Mouse (Mus musculus) left cerebral cortex, postnatal 4 days (tissue): Measurements from ENCODE around the gene Ogg1. TPM values are rescaled to one million over a fixed set of nuclear protein-coding genes. Genes with fewer than 3 reads are reported as not detected.
"Not testable (repeated sequence)": the region's sequence is repeated elsewhere in the genome, so short reads cannot be mapped to it uniquely, and the experiment has no call there.

Source experiments
- DNase-seq: peaks from one replicate; pipeline ENCODE4 v3.0.0-alpha.2; 2022
- intact Hi-C: fragments of 180-260 bp; cut with DNase I; formaldehyde crosslinking; loops from one replicate; pipeline ENCODE4 v1.15.1; 2025
- total RNA-seq, 2 experiments: library from RNA; stranded (reverse); gene quantifications; 2 replicates each; pipeline ENCODE4 v1.2.3; 2021

Gene Ogg1
- total RNA-seq, 2 experiments from 2014 or later = 8.8 to 9.4 TPM

DNA sequence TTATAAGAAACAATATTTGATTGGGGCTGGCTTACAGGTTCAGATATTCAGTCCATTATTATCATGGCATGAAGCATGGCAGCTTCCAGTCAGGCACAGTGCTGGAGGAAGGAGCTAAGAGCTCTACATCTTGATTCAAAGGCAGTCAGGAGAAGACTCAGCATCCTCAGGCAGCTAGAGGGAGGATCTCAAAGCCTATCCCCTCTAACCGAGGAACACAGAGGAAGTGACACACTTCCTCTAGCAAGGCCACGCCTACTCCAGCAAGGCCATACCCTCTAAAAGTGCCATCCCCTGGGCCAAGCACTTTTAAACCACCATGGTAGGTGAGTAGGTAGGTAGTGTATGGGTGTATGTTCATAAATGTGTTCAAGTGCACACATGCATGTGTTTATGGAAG lies 3.8 kb downstream of the Ogg1 start:
- intact Hi-C loops = no loop called here
- no peak for DNase-seq

DNA sequence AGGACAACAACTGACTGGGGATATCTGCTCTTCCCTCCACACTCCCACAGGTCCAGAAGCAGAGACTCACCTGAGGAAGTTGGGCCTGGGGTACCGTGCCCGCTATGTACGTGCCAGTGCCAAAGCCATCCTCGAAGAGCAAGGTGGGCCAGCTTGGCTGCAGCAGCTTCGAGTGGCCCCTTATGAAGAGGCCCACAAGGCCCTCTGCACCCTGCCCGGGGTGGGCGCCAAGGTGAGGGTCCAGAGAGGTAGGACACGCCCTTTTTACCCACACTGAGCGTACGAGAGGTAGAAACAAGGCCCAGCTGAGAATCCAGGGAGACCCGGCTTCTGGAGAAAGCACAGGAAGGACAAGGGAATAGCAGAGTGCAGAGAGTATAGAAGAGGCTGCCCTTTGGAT lies 4.9 kb downstream of the Ogg1 start:
- no peak for DNase-seq
- intact Hi-C loops = no loop called here

DNA sequence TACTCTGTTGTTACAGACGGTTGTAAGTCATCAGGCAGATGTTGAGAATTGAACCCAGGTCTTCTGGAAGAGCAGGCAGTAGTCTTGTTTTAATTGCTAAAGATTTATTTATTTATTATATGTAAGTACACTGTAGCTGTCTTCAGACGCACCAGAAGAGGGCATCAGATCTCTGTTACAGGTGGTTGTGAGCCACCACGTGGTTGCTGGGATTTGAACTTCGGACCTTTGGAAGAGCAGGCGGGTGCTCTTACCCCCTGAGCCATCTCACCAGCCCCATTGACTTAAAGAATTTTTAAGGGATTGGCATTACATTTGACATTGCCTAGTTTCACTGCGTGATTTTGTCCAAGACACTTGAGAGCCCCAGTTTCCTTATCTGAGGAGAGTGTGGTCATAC lies 6.0 kb downstream of the Ogg1 start:
- DNase-seq, intact Hi-C loops: not testable (repeated sequence)

DNA sequence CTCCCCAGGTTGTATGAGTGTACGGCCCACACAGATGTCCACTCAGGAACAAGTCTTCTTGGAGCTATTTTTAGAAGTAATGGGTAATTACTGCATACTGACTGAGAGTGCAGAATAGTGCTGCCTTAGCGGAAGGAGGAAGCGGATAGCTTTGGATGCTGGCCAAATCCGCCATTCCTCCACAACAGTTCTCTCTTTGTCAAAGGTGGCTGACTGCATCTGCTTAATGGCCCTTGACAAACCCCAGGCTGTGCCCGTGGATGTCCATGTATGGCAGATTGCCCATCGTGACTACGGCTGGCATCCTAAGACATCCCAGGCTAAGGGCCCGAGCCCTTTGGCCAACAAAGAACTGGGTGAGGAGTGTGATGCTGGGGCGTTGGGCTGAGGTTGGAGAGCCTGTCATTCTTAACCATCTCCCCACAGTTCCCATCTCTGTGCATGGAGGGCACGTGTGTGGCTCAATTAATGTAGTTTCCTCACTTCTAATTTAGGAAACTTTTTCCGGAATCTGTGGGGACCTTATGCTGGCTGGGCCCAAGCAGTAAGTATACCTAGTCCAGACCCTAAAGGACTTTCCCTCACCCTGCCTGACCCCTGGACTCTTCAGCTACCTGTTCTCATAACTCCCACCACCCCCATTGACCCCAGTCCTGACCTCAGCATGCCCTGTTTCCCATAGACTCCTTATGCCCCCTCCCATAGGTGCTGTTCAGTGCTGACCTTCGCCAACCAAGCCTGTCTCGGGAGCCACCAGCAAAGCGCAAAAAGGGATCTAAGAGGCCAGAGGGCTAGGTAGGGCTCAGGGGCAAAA lies 6.6 kb downstream of the Ogg1 start:
- intact Hi-C loops = no loop called here
- DNase-seq = peak; percentile 73

DNA sequence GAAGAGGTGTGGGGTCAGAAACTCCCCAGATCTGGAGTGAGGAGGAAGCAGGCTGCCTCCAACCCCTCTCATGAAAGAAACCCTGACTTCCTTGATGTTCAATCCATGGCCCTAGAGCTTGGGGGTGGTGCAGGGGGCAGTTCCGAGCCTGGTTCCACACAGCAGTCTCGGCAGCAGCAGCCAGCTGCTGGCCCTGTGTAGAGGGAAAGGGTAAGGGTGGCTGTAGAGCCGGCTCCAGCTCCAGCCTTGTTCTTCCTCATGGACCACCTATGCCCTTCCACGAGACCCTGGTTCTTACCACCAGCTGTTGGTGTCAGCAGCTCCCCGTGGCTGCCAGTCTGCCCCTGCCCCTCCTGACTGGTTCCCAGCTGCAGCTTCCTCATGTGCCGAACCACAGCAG lies 7.4 kb downstream of the Ogg1 start:
- DNase-seq = no peak
- intact Hi-C loops = no loop called here

DNA sequence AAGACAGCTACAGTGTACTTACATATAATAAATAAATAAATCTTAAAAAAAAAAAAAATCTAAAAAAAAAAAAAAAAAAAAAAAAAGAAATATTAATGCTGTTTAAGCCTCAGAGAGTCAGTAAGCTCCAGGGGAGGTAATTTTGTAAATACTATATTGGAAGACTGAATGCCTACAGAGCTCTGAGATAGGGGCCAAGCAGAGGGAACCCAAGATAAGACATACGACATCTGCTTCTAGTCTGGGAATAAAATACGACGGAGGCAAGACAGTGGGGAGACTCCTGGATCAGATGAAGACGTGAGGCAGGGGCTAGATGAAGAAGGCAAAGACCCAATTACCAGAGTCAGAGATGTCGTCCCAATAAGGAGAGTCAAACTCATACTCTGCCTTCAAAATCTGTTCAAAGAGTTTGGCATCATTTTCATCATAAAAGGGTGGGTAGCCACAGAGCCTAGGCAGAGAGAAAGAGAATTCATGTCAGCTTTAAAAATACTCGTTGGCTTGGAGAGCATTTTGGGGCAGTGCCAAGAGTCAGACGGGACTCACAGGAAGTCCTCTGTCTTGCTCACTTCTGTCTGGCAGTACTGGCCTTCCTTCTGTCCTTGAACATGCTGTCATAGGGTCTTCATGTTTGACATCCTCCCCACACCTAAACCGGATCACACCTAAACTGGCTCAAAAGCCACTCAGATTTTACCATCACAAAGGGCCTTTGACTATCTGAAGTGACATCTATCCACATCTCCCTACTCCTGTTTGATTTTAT lies 10.3 kb downstream of the Ogg1 start:
- peak; percentile 24 for DNase-seq
- intact Hi-C loops = no loop called here

DNA sequence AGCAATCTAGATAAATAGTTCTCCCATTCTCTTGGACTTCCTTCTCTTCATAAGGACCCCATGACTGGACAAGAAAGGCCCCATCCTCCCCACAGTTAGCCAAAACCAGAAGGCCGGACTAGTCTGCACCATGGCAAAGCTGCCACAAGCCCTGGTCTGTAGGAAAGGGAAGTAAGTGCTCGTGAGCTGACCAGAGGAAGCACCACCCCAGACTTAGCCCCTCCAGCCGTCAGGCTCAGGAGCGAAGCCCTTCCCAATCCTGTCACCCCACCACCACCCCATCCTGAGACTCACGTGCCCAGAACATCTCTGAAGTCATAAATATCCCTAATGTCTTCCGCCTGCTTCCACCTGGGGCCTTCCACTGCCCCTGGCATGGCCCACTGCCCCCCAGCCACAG lies 14.8 kb downstream of the Ogg1 start:
- intact Hi-C loops = no loop called here
- DNase-seq = no peak

DNA sequence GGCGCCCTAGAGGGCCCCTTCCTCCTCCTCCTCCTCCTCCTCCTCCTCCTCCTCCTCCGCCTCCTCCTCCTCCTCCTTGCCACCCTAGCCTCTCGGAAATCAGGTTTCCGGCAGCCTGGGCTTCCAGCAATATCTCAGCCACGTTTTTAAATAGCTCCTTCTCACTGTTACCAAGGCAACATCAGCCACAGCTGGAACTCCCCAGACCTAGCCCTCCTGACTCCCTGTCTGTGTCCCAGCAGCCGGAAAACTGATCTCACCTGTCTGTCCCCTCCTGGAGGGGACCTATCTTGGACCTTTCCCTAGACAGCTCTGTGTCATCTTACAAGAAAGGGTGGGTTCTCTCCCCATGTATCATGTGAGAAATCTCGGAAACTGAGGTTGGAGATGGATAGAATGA lies 15.5 kb downstream of the Ogg1 start:
- DNase-seq = no peak
- intact Hi-C loops = no loop called here

DNA sequence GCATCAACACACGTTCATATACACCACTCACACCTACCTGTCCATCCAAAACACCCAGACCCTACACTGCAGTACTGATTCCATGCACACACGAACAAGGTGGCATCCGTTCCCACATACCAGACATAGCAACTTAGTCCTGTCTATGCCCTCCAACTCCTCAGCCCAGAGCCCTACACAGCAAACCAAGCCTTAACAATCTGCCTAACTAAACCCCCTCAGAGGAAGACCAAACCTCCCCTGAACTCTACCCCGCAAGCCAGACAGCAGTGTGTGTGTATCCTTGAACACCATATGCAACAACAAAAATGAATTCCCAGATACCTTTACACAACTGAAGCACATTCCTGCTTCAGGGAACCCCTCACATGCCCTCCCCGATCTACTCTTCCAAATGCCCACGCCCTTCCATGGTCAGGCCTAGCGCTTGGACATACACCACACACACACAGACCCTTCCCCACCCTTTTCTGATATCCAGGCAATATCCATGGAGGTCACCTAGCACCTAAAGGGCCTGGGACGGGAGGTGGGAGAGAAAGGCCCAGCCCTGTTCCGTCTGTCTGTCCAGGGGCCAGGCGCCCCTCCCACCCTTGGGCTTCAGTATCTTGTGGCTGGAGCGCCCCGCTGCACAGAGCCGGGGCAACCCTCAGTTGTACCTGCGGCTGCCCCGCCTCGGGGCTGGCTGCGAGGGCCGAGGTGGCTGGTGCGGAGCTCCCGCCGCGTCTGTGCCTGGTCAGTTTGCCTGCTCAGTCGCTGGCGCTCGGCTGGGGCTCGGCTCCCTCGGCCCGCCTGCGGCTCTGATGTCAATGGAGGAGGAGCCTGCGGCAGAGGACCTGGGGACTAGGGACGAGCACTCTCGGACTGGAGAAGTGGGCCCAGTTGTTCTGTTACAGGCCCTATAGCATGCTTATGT lies 16.7 kb downstream of the Ogg1 start, which contains the start of gene Camk1:
Gene Camk1 (minus strand): TSS at position 808 of the 916 bp plus-strand sequence.
- peak; percentile 61 for DNase-seq
- intact Hi-C loops = no loop called here

DNA sequence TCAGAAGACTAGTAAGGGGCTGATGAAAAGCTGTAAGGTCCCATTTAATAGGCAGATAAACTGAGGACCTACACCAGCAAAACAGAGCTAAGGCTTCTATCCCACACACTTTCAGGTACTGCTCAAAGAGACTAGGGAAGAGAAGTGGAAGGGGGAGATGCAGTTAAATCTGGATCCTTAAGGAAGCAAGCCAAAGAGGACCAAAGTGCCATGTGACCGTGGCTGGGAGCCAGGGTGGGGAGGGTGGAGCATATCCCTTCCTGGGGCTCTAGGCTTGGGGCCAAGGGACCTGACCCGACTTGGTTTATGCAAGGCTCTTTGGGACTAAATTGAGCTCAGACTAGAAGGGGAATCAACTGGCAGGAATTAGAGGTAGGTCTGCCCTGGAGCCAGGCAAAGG lies 17.5 kb downstream of the Ogg1 start:
- peak; percentile 73 for DNase-seq
- intact Hi-C loops = no loop called here

DNA sequence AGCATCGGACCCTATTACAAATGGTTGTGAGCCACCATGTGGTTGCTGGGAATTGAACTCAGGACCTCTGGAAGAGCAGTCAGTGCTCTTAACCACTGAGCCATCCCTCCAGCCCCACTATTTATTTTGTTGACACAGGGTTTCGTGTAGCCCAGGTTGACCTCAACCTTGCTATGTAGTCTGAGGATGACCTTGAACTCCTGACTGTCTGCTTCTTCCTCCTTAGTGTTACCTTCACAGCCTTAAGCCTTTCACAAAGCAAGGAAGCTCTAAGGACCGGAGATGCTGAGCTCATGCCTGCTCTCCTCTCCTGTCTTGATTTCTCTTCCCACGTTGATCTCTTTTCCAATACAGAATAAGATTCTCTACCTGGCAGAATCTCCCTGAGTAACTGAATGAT lies 20.1 kb downstream of the Ogg1 start:
- no peak for DNase-seq
- intact Hi-C loops = no loop called here

DNA sequence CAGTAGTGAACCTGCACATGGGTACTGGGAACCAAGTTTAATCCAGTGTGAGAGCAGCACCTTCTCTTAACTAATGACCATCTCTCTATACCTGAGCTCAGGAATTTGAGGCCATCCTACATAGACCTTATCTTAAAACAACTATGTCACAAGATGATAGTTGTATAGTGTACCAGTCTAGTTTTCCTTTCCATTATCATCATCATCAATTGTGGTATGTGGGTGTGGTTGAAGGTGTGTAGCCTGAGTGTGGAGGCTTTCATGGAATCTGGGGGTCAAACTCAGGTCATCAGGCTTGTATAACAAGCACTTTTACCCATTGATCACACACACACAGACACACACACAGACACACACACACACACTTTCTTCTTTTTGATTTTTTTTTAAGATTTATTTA lies 23.8 kb downstream of the Ogg1 start:
- intact Hi-C loops = no loop called here
- DNase-seq = no peak

DNA sequence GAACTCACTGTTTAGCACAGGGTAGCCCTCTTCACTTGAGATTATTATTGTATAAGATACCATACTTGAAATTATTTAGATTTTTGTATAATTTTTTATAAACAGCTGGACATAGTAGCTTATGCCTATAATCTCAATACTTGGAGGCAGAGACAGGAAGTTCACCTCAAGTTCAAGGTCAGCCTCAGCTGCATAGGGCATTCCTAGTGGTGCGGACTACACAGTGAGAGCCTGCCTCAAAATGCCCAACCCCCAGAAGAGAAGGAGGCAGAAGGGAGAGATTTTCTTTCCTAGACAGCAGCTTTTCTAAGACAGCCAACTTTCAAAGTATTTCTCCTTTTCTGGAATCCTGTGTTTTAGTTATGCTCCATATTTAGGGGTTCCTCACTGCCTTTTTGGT lies 24.4 kb downstream of the Ogg1 start:
- intact Hi-C loops = no loop called here
- no peak for DNase-seq

DNA sequence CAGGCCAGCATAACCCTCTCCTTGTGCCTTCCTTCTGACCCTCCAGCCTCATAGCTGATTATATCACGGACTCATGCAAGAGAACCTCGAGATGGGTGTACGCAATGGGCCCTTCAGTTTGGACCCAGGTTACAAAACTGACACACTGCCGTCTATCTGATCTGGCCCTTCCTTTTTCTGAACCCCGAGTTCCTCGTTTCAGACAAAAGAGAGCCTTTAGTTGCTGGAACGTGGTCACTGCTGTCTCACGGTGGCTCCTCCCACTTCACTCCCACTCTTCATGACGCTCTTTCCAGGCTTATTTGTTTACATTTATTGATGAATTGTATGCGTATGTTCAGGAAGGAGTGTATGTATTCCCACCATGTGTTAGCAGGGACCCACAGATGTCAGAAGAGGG lies 24.9 kb downstream of the Ogg1 start:
- no peak for DNase-seq
- intact Hi-C loops = no loop called here

DNA sequence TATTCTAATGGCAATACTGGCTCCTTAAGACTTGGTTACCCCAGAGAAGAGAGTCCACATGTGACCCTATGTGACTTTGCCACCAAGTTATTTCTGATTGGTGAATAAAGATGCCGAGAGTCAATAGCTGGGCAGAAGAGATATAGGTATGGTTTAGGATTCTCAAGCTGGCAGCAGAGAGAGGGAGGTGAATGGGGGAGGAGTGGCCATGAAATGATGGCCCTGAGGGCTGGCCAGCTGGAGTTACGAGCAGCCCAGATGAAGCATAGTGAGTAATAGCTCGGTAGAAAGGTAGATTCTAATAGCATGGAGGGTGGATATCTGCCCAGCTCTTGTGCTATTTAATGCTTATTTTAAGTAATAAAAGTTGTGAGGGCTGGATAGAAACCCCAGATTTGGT lies 26.0 kb downstream of the Ogg1 start:
- intact Hi-C loops = no loop called here

DNA sequence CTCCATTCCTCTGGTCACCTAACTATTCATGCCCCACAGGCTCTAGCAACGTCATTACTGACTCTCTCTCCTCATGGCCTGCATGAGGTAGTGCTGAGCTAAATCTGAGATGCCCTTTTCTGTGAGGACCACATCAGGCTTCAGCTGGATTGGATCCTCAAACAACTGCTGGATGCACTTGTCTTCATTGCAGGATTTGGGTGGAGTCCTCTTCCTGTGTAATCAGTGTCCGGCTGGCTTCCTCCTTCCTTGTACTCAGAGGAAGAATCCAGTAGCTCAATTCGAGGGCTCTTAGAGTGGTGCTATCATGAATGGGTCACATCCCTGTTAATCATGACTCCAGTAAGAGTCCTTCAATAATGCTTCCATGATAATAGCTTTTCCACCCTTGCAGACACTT lies 26.9 kb downstream of the Ogg1 start:
- intact Hi-C loops = no loop called here
- DNase-seq = no peak

More for the DNA sequence above, 26.0 kb downstream of the Ogg1 start:
- no peak for DNase-seq

DNA sequence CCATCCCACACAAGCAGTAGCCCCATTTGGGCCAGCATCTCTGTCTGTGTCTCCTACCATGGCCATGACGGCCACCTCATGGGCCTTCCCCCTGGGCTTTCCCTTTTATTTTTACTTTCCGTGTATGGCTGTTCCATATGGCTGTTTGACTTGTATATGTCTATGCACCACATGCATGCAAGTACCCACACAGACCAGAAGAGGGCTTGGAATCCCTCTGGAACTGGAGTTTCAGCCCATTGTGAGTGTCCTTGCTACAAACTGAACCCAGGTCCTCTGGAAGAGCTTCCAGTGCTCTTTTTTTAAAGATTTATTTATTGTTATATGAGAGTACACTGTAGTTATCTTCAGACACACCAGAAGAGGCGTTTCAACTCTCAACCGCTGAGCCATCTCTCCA lies 34.7 kb downstream of the Ogg1 start:
- no peak for DNase-seq
- intact Hi-C loops = no loop called here

DNA sequence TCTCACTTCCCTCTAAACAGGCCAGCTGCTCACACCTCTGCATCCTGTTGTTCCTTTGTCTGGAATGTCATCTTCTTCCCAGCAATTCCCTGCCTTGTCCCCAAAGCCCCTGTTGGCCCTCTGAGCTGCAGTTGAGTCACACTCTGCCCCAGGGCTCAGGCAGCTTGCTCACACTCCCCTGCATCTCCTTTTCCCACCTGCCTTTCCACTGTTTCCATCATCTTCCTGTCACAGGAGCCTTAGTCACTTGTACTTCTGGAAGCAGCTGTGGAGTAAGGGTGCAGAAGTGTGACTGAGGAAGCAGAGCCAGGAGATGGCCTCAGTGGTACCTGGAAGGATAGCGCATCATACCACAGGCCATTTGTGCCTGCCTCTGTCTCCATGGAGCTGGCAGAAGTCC lies 35.5 kb downstream of the Ogg1 start:
- no peak for DNase-seq
- intact Hi-C loops = no loop called here

DNA sequence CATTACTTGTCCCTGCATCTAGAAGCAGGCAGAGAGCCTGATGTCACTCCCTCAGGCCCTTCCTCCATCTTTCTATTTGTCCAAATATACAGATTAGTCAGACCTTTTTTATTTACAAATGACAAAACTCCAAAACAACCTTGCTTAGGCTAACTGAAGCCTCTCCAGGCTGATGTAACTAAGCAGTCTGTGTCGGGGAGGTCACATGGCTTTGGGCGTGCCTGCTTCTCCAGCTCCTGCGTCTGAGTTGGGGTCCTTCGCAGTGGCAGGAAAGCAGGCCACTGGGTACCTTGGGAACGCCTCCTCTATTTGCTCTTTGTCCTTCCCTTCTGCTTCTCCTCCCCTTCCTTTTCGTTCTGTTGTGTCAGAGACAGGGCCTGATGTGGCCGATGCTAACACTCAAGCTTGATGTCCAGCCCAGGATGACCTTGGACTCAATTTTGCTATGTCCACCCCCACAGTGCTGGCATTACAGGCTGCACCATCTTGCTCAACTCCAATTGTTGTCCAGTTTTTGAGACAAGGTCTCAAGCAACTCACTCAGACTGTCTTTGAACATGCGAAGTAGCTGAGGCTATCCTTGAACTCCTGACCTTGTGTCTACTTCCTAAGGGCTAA lies 37.9 kb downstream of the Ogg1 start:
- intact Hi-C loops = no loop called here
- no peak for DNase-seq

DNA sequence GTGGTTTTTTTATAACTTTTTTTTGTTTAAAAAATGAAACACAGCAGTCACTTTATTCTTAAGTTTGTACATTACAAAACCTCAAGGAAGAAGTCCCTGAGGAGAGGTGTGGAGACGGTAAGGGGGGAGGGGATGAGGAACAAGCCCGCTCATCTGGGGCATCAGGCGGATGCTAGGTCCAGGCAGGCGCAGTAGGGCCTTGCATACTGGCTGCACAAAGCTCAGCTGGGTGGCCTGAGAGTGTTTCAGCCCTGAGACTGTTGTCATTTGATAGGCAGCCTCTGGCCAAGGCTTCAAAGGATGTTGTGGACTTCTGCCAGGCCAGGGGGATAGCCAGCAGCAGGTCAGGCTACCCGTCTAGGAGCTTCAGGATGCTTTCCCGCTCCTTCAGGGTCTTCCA lies 39.9 kb downstream of the Ogg1 start:
- no peak for DNase-seq
- intact Hi-C loops = no loop called here

DNA sequence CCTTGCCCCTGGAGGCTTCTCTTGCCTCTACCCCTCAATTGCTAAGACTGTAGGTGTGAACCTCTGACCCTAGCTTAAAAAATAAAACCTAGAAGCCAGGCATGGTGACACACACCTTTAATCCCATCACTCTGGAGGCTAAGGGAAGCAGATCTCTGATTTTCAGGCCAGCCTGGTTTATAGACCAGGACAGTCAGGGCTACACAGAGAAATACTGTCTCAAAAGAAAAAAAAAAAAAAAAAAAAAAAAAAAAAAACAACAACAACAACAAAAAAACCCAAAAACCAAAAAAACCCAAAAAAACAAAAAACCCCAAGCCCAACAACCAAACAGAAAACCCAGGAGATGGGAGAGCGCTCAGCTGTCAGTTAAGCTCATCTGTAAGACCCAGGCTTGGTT lies 40.8 kb downstream of the Ogg1 start:
- intact Hi-C loops = no loop called here
- no peak for DNase-seq
